Mouse (Mus musculus): ENCODE results near the gene Prkd3.
A peak's percentile ranks its signal among the peaks of the same experiment; 100 is the strongest.

The Prkd3 gene

DNA sequence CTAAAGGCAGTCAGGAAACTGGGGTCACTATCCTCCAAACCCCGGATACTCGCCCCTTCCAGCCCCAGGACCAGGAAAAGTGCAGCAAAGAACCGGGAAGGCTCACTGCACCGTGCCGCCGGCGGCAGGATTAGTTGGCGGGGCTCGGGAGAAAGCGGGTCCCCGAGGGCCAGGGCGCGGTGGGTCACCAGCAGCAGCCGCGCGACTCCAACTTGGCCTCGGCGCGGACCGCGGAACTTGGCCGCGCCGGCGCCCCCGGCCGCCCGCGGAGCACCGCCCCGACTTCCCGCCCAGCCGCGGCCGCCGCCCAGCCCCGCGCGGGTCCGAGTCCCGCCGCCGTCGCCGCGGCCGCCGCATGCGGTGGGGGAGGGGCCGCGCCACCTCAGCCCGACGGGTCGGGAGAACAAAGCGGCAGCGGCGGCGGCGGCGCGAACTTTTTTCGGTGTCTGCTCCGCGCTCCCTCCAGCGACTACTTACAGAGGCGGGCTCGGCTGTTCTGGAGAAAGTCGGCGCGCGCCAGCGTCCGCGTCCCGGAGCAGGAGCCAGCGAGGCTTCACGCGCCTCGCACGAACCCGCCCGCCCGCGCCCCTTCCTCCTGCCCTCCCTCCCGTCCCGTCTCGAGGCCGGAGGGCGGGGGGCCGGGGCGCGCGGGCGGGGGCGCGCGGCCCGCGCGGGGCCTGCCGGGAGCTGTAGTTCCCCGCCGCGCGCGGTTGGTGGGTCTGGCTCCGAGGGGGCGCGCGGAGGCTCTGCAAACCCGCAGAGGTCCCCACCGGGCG is at the start of gene Prkd3:
Gene Prkd3 (minus strand): TSS at position 609 of the 776 bp plus-strand sequence.
- DNase-seq (ENCODE audit: low spot score): peak; percentile 88

DNA sequence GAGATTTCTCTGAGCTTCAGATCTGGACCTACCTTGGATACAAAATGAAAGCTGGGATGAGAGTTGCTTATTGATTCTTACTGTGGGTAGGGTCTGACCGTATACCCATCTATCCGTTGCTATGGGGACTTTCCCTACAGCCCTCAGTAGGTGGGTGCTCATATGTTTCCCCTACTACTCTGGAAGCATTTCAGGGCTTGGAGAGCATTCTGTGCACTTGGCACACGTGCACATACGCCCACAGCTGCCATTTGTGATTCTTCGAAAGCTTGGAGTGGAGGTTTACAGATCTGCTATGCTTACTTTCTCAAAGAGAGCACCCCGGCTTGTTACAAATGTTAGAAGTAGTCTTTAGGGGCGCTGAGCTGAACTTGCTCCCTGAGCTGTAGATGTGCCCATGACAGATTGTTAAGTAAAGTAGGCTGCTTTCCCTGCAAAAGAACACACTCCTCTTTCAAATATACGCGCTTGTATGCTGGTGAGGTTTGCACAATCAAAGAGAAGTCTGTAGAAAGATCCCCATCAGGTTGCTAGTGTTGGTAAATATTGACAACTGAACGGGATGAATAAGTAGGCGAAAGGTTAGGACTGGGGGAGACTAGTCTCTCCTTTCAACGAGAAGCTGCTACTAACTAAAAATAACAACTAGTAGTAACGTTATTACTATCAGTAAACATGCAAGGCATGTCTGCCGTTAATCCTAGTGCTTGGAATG is 49.3 kb upstream of the Prkd3 start:
- DNase-seq (ENCODE audit: low spot score): no peak

DNA sequence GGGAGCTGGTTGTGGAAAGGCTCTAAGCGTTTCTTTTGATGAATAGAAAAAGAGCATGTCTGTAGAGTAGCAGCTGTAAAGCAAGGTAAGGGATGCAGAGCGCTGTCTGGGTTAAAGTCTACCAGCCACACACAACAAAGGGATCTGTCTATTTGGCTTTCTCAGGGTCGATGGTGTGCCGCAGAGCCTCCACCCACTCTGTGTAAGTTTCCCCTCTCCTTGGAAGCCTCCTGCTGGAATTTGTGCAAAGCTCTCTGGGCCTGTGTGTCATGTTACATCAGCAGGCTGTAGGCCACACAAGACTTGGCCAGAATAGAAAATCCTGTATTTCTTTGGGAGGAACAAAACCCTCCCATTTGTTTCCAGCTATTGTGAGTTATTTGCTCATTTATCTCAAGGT is 48.4 kb upstream of the Prkd3 start:
- DNase-seq (ENCODE audit: low spot score): peak; percentile 36

DNA sequence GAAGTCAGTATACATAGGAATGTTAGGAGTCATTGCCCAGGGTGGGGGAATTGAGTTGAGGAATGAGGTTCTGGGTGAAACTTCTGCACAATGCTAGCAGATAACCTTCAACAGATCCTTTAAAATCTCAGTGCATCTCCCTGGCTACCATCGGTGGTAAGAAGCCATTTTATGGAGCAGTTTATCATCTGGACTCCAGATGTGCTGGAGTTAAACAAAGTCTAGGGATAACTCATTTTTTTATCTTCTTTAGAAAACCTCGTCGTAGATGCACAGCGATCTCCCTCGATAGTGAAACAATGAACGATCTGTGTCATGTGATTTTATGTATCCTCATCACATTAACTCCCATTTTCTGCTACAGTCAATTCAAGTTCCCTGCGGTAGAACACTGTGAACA is 48.0 kb upstream of the Prkd3 start:
- DNase-seq (ENCODE audit: low spot score): peak; percentile 38

DNA sequence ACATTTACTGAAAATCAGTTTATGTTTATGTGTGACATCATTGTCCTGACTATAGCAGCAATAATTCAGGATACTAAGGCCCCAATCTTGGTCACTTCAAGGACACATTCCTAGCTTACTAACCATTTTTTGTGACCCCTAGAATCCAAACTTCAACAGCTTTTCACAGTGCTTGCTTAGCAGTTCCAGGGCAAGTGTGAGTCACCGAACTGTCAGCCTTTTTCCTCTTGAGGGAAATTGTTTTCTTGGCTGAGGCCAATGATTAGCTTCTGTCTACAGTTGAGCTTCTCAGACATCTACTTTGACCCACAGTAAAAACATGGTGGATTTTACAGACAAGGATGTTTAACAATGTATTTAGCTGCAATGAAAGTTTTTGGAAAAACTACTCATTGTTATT is 43.6 kb upstream of the Prkd3 start:
- no peak for DNase-seq (ENCODE audit: low spot score)

DNA sequence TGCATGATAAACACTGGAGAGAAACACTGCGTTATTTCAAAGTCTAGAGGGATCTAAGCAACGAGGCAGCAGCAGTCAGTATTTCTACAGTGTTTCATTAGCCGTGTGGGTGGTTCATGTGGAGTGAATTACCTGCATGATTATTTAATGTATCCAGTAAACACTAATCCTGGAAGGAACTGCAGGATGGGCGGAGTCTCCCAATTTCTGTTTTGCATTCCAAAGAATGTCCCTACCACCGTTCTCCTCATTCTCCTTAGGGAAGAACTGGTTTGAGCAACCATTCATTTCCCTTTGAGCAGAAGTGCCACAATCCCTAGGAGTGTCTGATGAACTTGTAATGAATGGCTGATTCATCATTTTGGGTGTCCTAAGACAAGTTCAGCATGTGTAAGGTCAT is 39.6 kb upstream of the Prkd3 start:
- no peak for DNase-seq (ENCODE audit: low spot score)

DNA sequence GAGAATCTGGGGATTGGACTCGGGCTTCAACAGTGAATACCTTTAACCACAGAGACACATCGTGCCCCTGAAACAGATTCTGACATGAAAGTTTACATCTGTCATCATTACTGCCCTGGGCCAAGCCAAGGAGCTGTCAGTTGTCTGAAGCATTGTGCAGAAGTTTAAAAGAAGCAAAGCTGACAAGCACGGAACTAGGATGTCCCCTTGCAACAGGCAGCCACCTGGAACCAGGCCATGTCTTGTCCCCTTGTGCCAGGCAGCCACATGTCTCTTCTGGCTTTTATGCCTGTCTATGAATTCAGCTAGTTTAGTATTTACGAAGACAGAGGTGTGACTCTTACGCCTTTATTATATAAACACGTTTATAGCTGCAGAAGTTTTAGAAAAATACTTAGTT is 37.7 kb upstream of the Prkd3 start:
- DNase-seq (ENCODE audit: low spot score): no peak

DNA sequence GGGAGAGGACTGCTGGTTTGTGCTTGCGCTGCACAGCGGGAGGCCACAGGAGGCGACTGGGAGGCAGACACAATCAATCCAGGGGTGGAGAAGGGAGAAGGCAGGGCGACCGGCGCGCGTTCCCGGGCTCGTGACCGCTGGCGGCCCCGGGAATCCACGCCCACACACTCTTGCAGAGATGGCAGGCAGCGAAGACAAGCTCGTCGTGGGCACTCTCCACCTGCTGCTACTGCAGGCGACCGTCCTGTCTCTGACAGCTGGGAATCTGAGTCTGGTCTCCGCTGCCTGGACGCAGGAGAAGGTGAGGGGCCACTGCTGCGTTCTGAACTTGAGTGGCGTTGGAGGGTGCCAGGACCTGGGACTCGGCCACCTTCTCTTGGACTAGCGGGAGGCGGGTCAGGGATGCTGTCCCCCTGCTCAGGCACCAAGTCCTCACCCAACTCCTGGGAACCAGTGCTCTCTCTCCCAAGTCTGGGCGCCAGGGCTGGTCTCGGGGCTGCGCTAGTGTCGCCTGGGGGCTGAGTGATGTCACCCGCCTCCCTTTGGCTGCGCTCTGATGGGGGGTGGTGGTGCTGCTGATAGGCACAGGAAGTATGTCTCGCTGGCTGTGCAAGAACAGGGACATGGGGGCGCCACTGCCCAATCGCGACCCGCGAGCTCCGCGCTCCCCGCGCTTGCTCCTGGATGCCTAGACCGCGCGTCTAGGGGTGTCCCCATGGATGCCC is 31.6 kb upstream of the Prkd3 start:
- DNase-seq (ENCODE audit: low spot score): peak; percentile 65

DNA sequence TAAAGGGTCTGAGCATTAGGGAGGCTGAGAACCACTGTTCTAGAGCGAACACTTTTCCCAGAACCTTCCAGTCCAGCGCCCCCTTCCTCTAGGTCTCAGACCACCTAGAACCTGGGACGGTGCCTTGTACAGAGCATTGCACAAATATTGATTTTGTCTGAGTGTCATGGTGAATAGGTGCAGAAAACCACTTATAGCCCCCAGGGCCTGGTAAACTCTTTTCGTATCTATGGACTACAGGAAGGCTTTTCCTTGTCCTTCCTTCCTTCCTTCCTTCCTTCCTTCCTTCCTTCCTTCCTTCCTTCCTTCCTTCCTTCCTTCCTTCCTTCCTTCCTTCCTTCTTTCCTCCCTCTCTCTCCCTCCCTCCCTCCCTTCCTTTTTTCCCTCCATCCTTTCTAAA is 31.0 kb upstream of the Prkd3 start, which contains the start of gene Qpct:
Gene Qpct (plus strand): TSS at position 301 of the 400 bp plus-strand sequence.
- DNase-seq (ENCODE audit: low spot score): no peak

DNA sequence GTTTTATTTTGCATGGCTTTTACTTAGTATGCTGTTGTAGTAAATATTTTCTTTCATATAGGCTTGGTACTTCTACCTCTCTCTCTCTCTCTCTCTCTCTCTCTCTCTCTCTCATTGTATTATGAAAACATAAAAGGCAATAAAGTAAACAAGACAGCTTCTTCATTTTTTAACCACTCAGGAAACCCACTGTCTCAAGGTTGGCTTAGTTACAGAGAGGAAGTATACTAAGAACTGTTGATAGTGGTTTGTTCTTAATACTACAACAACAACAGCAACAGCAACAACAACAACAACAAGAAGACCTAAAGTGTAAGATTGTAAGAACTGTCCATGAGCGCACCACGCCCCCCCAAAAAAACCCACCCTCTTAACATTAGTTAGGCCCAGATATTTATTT is 23.1 kb upstream of the Prkd3 start:
- DNase-seq (ENCODE audit: low spot score): no peak

DNA sequence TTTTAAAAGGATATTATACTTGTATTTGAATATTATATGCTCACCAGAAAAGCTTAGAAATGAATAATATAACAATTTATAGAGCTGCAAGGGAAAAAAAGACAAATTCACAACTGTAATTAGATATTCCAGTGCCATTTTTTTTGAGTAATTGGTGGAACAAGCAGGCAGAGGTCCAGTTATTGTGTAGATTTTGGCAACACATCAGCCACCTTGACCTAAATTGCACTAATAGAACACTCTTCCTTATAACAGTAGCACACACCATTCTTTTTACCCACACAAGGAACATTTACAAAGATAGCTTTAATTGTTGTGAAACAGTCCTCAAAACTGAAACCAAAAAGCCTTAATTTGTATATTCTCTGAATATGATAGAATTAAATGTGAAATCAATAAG is 19.0 kb upstream of the Prkd3 start:
- no peak for DNase-seq (ENCODE audit: low spot score)

DNA sequence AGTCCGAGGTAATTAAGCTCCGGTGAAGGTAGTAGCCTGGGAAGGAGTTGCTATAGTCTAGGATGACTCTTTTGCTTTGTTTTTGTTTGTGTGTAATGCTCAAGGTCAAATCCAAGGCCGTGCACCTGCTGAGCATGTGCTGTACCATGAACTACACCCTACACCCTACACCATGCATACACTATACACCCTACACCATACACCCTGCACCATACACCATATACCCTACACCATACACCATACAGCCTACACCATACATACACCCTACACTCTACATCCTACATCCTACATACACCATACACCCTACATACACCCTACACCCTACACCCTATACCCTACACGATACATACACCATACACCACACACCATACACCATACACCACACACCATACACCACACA is 12.2 kb upstream of the Prkd3 start:
- DNase-seq (ENCODE audit: low spot score): no peak

DNA sequence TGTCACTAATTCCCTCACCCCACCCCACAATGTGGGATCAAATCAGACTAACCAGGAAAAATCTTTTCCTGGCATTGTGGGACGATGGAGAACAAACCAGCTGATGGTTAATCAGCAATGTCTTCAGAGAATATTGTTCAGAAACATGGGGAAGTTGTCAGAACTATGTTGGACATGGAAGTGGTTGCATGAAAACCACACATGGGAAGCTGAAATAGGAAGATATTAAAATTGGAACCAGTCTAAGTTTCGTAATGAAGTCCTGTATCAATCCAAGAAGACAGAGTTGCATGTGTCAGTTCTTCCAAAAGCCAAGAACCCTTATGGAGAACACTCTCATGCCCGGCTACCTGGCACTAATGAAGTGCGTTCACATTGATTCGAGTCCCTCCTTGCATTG is 11.0 kb upstream of the Prkd3 start:
- DNase-seq (ENCODE audit: low spot score): no peak

DNA sequence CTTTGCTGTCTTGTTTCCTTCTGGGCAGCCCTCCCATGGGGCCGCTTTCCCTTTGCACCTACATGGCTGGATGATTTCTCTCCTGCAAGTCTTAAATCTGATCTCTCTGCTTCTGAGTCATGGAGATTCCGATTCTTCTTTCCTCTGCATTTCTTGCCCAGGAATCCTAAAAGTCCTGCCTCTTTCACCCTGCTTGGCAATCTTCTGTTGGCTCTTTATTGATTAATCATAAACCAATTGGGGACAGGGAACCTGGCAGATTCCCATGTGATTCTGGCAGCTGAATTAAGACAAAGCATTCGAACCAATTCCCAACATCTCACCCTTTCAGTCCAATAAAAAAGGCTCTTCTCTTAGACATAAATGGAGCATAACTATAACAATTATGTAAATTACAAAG is 8.6 kb upstream of the Prkd3 start:
- no peak for DNase-seq (ENCODE audit: low spot score)

DNA sequence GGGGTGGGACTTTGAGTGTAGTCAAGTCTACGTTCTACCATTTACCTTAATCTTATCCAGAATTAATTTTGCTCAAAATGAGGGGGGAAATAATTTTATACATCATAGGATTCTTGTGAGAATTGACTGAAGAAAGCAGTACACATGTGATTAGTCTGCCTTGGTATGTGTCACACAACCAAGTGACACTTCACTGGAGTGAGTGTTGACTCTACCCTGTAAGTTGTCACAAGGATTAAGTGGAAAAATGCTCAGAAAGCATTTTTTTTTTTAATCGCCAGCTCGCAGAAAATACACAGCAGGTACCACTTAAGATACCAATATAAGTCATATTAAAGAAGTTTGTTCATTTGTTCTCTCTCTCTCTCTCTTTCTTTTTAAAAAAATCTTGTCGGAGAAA is 3.9 kb upstream of the Prkd3 start:
- DNase-seq (ENCODE audit: low spot score): no peak

DNA sequence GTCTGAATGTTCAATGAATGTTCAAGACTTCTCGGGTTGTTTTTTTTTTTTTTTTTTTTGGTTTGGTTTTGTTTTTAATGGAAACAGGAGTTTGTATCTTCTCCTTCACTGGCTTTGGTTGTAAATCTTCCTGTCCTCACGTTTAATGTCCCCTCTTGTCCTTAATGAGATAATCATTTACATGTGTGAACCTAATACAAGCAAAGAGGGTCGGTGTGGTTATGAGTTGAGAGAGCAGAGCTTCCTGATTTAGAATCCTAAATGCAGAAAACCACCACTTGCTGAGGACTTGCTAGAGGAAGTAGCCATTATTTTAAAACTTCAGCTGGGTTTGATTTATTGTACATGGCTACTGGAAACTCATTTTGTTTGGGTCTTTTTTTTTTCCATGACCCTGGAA is 2.1 kb upstream of the Prkd3 start:
- DNase-seq (ENCODE audit: low spot score): peak; percentile 29

DNA sequence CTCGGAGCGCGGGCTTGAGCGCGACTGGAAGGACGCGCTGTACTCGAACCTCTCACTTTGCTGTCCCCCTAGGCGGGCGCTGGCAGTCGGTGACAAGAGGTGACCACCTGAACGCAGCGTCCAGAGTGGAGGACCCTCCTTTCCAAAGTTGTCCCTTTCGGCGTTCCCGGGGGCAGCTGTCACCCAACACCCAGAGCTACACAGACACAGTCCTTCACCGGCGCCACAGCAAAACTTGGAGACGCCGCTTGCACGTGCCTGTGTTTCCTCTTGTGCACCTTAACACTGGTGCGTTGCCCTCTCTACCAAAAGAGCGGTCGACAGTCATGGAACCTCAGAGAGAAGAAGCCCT is 344 bp upstream of the Prkd3 start:
- no peak for DNase-seq (ENCODE audit: low spot score)

DNA sequence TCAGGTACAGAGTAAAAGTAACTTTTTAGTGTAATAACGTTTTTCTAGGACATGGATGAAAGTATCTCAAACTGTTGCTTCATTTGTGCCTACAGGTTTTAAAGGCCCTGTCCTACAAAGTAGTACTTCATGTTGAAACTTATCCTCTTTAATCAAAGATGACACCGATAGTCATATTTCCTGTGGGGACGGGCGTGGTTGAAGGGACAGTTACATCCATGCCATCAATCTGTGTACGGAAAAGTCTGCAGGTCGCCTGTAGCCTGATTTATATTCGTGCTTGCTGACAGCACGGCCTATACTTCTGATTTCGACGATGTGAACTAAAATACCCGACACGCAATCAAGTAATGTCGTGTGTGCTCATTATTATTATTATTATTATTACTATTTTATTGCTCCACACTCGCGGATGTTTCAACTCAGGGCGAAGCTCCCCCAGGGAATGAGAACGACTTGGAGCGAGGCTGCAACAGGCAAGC is 849 bp downstream of the Prkd3 start:
- peak; percentile 58 for DNase-seq (ENCODE audit: low spot score)

DNA sequence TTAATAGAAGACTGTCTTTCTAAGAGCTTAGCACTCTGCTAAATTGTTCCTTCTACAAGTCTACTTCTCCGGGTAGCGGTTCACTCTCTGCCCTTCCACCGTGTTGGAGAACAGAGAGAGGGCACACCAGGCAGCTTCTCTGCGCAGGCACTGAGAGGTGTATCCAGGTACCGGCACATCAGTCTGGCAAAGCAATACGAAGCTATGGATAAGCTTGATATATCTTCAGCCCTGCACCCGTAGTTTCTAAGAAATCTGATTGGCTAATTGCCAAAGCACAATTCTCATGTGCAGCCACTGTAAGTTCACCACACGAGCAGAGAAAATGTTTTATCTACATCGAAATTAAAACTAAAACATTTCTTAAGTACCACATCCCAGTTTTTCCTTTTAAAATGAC is 2.2 kb downstream of the Prkd3 start:
- DNase-seq (ENCODE audit: low spot score): no peak

DNA sequence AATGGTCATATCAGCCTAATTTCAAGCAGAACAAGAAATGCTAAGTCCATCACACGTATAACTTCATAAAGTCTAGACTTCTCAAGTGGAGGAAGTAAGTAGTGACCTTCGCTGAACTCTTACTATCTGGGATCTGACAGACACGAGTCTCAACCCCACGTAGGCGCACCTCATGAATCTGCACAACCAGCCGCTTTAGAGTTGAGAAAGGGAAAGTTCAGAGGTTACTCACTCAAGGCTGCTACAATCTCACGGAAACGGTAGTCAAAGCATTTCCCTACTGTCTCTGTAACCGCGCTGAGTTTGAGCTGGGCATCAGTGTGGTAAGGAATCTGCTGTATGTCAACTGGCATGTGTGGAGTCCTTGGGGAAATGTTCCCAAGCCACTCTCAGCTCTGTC is 4.8 kb downstream of the Prkd3 start:
- DNase-seq (ENCODE audit: low spot score): no peak

DNA sequence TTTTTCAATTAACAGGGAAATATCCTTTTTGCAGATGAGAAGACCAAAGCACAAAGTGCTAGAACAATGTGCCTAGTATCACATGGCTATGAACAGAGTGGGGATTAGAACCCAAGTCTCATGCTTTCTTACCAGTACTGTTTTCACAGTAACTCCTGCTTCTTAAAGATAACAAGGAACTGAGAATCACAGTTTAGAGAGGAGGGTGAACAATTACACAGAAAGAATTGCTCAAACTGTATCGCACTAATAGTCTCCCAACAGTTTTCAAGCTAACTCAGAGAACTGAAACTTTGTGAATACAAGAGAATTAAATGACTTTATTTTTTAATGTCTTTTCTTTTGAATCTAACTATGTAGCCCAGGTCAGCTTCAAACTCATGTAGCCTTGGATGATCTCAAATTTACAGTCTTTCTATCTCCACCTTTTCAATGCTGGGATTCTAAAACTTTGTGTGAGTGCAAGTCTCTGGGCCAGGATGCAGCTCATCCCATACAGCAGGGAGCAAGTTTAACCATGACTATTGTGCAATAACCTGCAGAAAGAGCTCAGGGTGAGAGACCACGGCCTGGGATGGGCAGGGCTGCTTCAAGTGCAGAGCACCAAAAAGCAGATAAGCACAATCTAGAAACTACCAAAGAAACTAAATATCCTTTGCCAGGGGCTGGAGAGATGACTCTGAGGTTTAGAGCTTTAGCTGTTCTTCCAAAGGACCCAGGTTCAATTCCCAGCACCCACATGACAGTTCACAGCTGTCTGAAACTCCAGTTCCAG is 5.5 kb downstream of the Prkd3 start:
- DNase-seq (ENCODE audit: low spot score): no peak

DNA sequence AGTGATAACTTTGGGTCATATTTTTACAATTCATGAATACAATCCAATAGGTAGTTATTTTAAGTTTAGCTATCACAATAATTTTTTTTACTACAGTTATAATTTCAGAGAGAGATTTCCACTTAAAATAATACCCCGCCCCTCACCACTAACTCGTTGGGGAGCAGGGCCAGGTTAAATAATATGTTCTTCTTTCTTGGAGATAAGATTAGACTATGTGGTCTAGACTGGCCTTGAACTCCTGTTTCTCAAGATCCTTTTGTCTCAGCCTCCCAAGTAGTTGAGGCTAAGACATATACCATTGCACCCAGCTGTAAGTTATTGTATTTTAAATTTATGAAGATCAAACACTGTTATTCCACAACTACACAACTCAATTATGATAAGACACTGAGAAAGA is 7.0 kb downstream of the Prkd3 start:
- DNase-seq (ENCODE audit: low spot score): no peak
